Mouse (Mus musculus): ENCODE results near the gene Mark2. TPM values are rescaled to one million over a fixed set of nuclear protein-coding genes. Genes with fewer than 3 reads are reported as not detected.

Gene Mark2
- polyA plus RNA-seq (2011; ENCODE audit: insufficient read depth, insufficient read length, low replicate concordance, missing spikeins): 32.0 and 66.7 TPM in 2 replicates

- H3K4me1 ChIP-seq (ENCODE audit: control insufficient read depth, insufficient read depth, low read length): peaks cover 11% of the 10 kb centered on the region
- TF ChIP-seq POLR2A (IDR thresholded peaks at IDR 0.05; ENCODE audit: borderline replicate concordance, control insufficient read depth, low read depth, low read length): peak; percentile 79
- no peak for TF ChIP-seq CTCF (IDR thresholded peaks at IDR 0.05; ENCODE audit: control insufficient read depth, insufficient read depth, low read length)
- peak within 1 kb of the TSS; percentile 89 for H3K4me3 ChIP-seq (replicated peaks; ENCODE audit: control insufficient read depth, low read depth, low read length)
- H3K27ac ChIP-seq (ENCODE audit: control insufficient read depth, insufficient read depth, low read depth, low read length, poor library complexity): peak within 1 kb of the TSS; percentile 97
- 2% methylated on average over 63 of the region's 63 CpGs for WGBS
Measured at GRCm38 (mm10) chr19:7341512-7342397, at the start of gene Mark2. TSS of gene Mark2 (minus strand) at chr19:7341860.

- Histone ChIP-seq H3K4me3 (replicated peaks; ENCODE audit: control insufficient read depth, low read depth, low read length) (no peak overlapping the region), H3K27ac (ENCODE audit: control insufficient read depth, insufficient read depth, low read depth, low read length, poor library complexity) (no peak overlapping the region), H3K4me1 (ENCODE audit: control insufficient read depth, insufficient read depth, low read length) (no peaks in the 10 kb centered on the region)
- WGBS: 80% methylated on average over 6 of the region's 6 CpGs
- TF ChIP-seq CTCF (IDR thresholded peaks at IDR 0.05; ENCODE audit: control insufficient read depth, insufficient read depth, low read length): no peak
- no peak for TF ChIP-seq POLR2A (IDR thresholded peaks at IDR 0.05; ENCODE audit: borderline replicate concordance, control insufficient read depth, low read depth, low read length)
Measured at GRCm38 (mm10) chr19:7388488-7388887, 46.8 kb upstream of the Mark2 start.

- TF ChIP-seq POLR2A (IDR thresholded peaks at IDR 0.05; ENCODE audit: borderline replicate concordance, control insufficient read depth, low read depth, low read length) (no peak), CTCF (IDR thresholded peaks at IDR 0.05; ENCODE audit: control insufficient read depth, insufficient read depth, low read length) (no peak)
- Histone ChIP-seq H3K4me1 (ENCODE audit: control insufficient read depth, insufficient read depth, low read length) (no peaks in the 10 kb centered on the region; the same call in 1 of the 2 replicates), H3K27ac (ENCODE audit: control insufficient read depth, insufficient read depth, low read depth, low read length, poor library complexity) (no peak overlapping the region), H3K4me3 (replicated peaks; ENCODE audit: control insufficient read depth, low read depth, low read length) (no peak overlapping the region)
- WGBS: 64% methylated on average over 2 of the region's 2 CpGs
Measured at GRCm38 (mm10) chr19:7386042-7386441, 44.4 kb upstream of the Mark2 start.

- Histone ChIP-seq H3K4me3 (replicated peaks; ENCODE audit: control insufficient read depth, low read depth, low read length) (peak within 1 kb of the TSS; percentile 90), H3K27ac (ENCODE audit: control insufficient read depth, insufficient read depth, low read depth, low read length, poor library complexity) (peak within 1 kb of the TSS; percentile 47; the same call in 1 of the 2 replicates), H3K4me1 (ENCODE audit: control insufficient read depth, insufficient read depth, low read length) (no peaks in the 10 kb centered on the region; the same call in 1 of the 2 replicates)
- TF ChIP-seq POLR2A (IDR thresholded peaks at IDR 0.05; ENCODE audit: borderline replicate concordance, control insufficient read depth, low read depth, low read length): 0 out of 2 replicates have a peak, but pooled peaks have one; percentile 30
- TF ChIP-seq CTCF (IDR thresholded peaks at IDR 0.05; ENCODE audit: control insufficient read depth, insufficient read depth, low read length): no peak
- WGBS: 2% methylated on average over 52 of the region's 52 CpGs
Measured at GRCm38 (mm10) chr19:7382903-7383865, 41.5 kb upstream of the Mark2 start, which contains the start of gene Spindoc. TSS of gene Spindoc (minus strand) at chr19:7382994.

GRCm38 (mm10) chr19:7382248-7382902 lies 40.7 kb upstream of the Mark2 start:
- Histone ChIP-seq H3K27ac (ENCODE audit: control insufficient read depth, insufficient read depth, low read depth, low read length, poor library complexity) (peak overlapping the region; percentile 47; the same call in 1 of the 2 replicates), H3K4me1 (ENCODE audit: control insufficient read depth, insufficient read depth, low read length) (no peaks in the 10 kb centered on the region; the same call in 1 of the 2 replicates), H3K4me3 (replicated peaks; ENCODE audit: control insufficient read depth, low read depth, low read length) (peak overlapping the region; percentile 90)
- WGBS: under 1% methylated on average over 59 of the region's 60 CpGs
- no peak for TF ChIP-seq CTCF (IDR thresholded peaks at IDR 0.05; ENCODE audit: control insufficient read depth, insufficient read depth, low read length)
- no peak for TF ChIP-seq POLR2A (IDR thresholded peaks at IDR 0.05; ENCODE audit: borderline replicate concordance, control insufficient read depth, low read depth, low read length)

- 18% methylated on average over 8 of the region's 8 CpGs for WGBS
- H3K4me3 ChIP-seq (replicated peaks; ENCODE audit: control insufficient read depth, low read depth, low read length): peak overlapping the region; percentile 90
- H3K4me1 ChIP-seq (ENCODE audit: control insufficient read depth, insufficient read depth, low read length): no peaks in the 10 kb centered on the region; the same call in 1 of the 2 replicates
- TF ChIP-seq CTCF (IDR thresholded peaks at IDR 0.05; ENCODE audit: control insufficient read depth, insufficient read depth, low read length) (no peak), POLR2A (IDR thresholded peaks at IDR 0.05; ENCODE audit: borderline replicate concordance, control insufficient read depth, low read depth, low read length) (no peak)
- H3K27ac ChIP-seq (ENCODE audit: control insufficient read depth, insufficient read depth, low read depth, low read length, poor library complexity): peak overlapping the region; percentile 33; the same call in 1 of the 2 replicates
Measured at GRCm38 (mm10) chr19:7381906-7382247, 40.2 kb upstream of the Mark2 start.

GRCm38 (mm10) chr19:7377639-7378038 lies 36.0 kb upstream of the Mark2 start:
- no peak overlapping the region for H3K27ac ChIP-seq (ENCODE audit: control insufficient read depth, insufficient read depth, low read depth, low read length, poor library complexity)

More at GRCm38 (mm10) chr19:7377639-7378038, 36.0 kb upstream of the Mark2 start:
- no peak for TF ChIP-seq CTCF (IDR thresholded peaks at IDR 0.05; ENCODE audit: control insufficient read depth, insufficient read depth, low read length)
- no peak for TF ChIP-seq POLR2A (IDR thresholded peaks at IDR 0.05; ENCODE audit: borderline replicate concordance, control insufficient read depth, low read depth, low read length)
- 41% methylated on average over 2 of the region's 2 CpGs for WGBS
- Histone ChIP-seq H3K4me3 (replicated peaks; ENCODE audit: control insufficient read depth, low read depth, low read length) (no peak overlapping the region), H3K4me1 (ENCODE audit: control insufficient read depth, insufficient read depth, low read length) (no peaks in the 10 kb centered on the region; the same call in 1 of the 2 replicates)
